Mouse (Mus musculus) NIH3T3 (cell line): ENCODE measurements around the gene Scd4.
A peak's percentile ranks its signal among the peaks of the same experiment; 100 is the strongest.
"Not testable (repeated sequence)": the region's sequence is repeated elsewhere in the genome, so short reads cannot be mapped to it uniquely, and the experiment has no call there.

ENCODE experiments used
- DNase-seq: peaks from one replicate; pipeline ENCODE4 v3.0.0-alpha.2; 2012; ENCODE audit warnings: low read depth

Gene Scd4

GRCm38 (mm10) chr19:44316752-44317315 is 16.1 kb upstream of the Scd4 start:
- DNase-seq, result no peak

GRCm38 (mm10) chr19:44317391-44317790 is 15.5 kb upstream of the Scd4 start:
- no peak for DNase-seq

GRCm38 (mm10) chr19:44318545-44318944 is 14.3 kb upstream of the Scd4 start:
- no peak for DNase-seq

- DNase-seq, result no peak
These were observed 12.6 kb upstream of the Scd4 start for GRCm38 (mm10) chr19:44320316-44320715.

- DNase-seq, result no peak
These were observed 11.7 kb upstream of the Scd4 start for GRCm38 (mm10) chr19:44321201-44321600.

GRCm38 (mm10) chr19:44321631-44322030 is 11.3 kb upstream of the Scd4 start:
- DNase-seq, result no peak

- DNase-seq, result no peak
These were observed 3.3 kb upstream of the Scd4 start for GRCm38 (mm10) chr19:44329566-44329965.

GRCm38 (mm10) chr19:44331128-44331527 is 1.8 kb upstream of the Scd4 start:
- DNase-seq, result not testable (repeated sequence)

- DNase-seq, result peak; percentile 89
These were observed 981 bp upstream of the Scd4 start for GRCm38 (mm10) chr19:44331911-44332310.

GRCm38 (mm10) chr19:44332326-44332725 is 566 bp upstream of the Scd4 start:
- peak; percentile 54 for DNase-seq

- no peak for DNase-seq
These were observed 1.1 kb downstream of the Scd4 start for GRCm38 (mm10) chr19:44333991-44334390.

GRCm38 (mm10) chr19:44335876-44336662 is 3.2 kb downstream of the Scd4 start:
- DNase-seq, result no peak

- DNase-seq, result no peak
These were observed 16.8 kb downstream of the Scd4 start for GRCm38 (mm10) chr19:44349689-44350088.

GRCm38 (mm10) chr19:44351756-44352155 is 18.9 kb downstream of the Scd4 start:
- no peak for DNase-seq

- DNase-seq, result no peak
These were observed 25.8 kb downstream of the Scd4 start for GRCm38 (mm10) chr19:44358700-44359099.

- DNase-seq, result peak; percentile 84
These were observed 30.6 kb downstream of the Scd4 start for GRCm38 (mm10) chr19:44363529-44363928.

GRCm38 (mm10) chr19:44364029-44364428 is 31.1 kb downstream of the Scd4 start:
- DNase-seq, result no peak

- DNase-seq, result no peak
These were observed 32.8 kb downstream of the Scd4 start for GRCm38 (mm10) chr19:44365733-44366132.

- not testable (repeated sequence) for DNase-seq
These were observed 34.2 kb downstream of the Scd4 start for GRCm38 (mm10) chr19:44367076-44367475.

GRCm38 (mm10) chr19:44369371-44369770 is 36.5 kb downstream of the Scd4 start:
- DNase-seq, result peak; percentile 47

- DNase-seq, result no peak
These were observed 37.3 kb downstream of the Scd4 start for GRCm38 (mm10) chr19:44370231-44370630.

GRCm38 (mm10) chr19:44372969-44373368 is 40.1 kb downstream of the Scd4 start:
- peak; percentile 91 for DNase-seq

- DNase-seq, result no peak
These were observed 43.6 kb downstream of the Scd4 start for GRCm38 (mm10) chr19:44376511-44376951.
